Mouse (Mus musculus) cortical plate, adult 2 months (tissue): Measurements from ENCODE around the gene Scg2. TPM values are rescaled to one million over a fixed set of nuclear protein-coding genes. Genes with fewer than 3 reads are reported as not detected.

ENCODE experiments used
- H3K27ac ChIP-seq: fragments of 200-500 bp; 2 replicates; pipeline ENCODE4 v1.5.1; 2012; ENCODE audit warnings: low read length, control low read depth, inconsistent platforms; ENCODE audit not compliant: insufficient read depth
- H3K4me1 ChIP-seq: fragments of 200-500 bp; 2 replicates; pipeline ENCODE4 v1.6.1; 2011; ENCODE audit warnings: low read length; ENCODE audit not compliant: control insufficient read depth, insufficient read depth
- H3K4me3 ChIP-seq: fragments of 200-500 bp; 2 replicates; pipeline ENCODE4 v1.5.1; 2011; ENCODE audit warnings: mild to moderate bottlenecking, low read length, control low read depth; ENCODE audit not compliant: insufficient read depth
- CTCF ChIP-seq: fragments of 200-500 bp; IDR thresholded peaks from 2 replicates; pipeline ENCODE4 v1.5.1; 2011; ENCODE audit warnings: mild to moderate bottlenecking, control low read depth, low read length; ENCODE audit not compliant: insufficient read depth; ENCODE audit errors: extremely low read depth
- POLR2A ChIP-seq: fragments of 200-500 bp; IDR thresholded peaks from 2 replicates; pipeline ENCODE4 v1.6.1; 2011; ENCODE audit warnings: mild to moderate bottlenecking, low read length, control low read depth; ENCODE audit not compliant: insufficient read depth; ENCODE audit errors: extremely low read depth
- polyA plus RNA-seq: library from polyadenylated mRNA; depleted of rRNA; stranded (reverse); fragments of >200 nt; gene quantifications from 2 replicates; pipeline ENCODE4 v1.2.3, GENCODE M21; 2012; rRNA removed

Gene Scg2
- 109 and 124 TPM in 2 replicates for polyA plus RNA-seq

GRCm38 (mm10) chr1:79439609-79440308 lies at the start of gene Scg2:
Scg2 (minus strand) TSS chr1:79440120.
- H3K4me3 ChIP-seq = peak within 1 kb of the TSS; percentile 42
- H3K27ac ChIP-seq = no peak within 1 kb of the TSS
- H3K4me1 ChIP-seq = no peaks in the 10 kb centered on the region
- TF ChIP-seq CTCF = no peak
- TF ChIP-seq POLR2A = peak; percentile 75

- Histone ChIP-seq H3K27ac (no peak overlapping the region), H3K4me3 (no peak overlapping the region), H3K4me1 (no peaks in the 10 kb centered on the region)
- no peak for TF ChIP-seq CTCF
- no peak for TF ChIP-seq POLR2A
Observed at GRCm38 (mm10) chr1:79485546-79485945, 45.6 kb upstream of the Scg2 start.

- no peaks in the 10 kb centered on the region for H3K4me1 ChIP-seq
- no peak overlapping the region for H3K4me3 ChIP-seq
- no peak for TF ChIP-seq CTCF
- no peak for TF ChIP-seq POLR2A
- no peak overlapping the region for H3K27ac ChIP-seq
Observed at GRCm38 (mm10) chr1:79470856-79471255, 30.9 kb upstream of the Scg2 start.

GRCm38 (mm10) chr1:79469871-79470270 lies 30.0 kb upstream of the Scg2 start:
- Histone ChIP-seq H3K4me3 (no peak overlapping the region), H3K4me1 (no peaks in the 10 kb centered on the region), H3K27ac (no peak overlapping the region)
- no peak for TF ChIP-seq CTCF
- no peak for TF ChIP-seq POLR2A

- Histone ChIP-seq H3K4me3 (no peak overlapping the region), H3K4me1 (no peaks in the 10 kb centered on the region), H3K27ac (no peak overlapping the region)
- TF ChIP-seq POLR2A (no peak), CTCF (no peak)
Observed at GRCm38 (mm10) chr1:79466585-79466984, 26.7 kb upstream of the Scg2 start.

- Histone ChIP-seq H3K4me1 (no peaks in the 10 kb centered on the region), H3K27ac (no peak overlapping the region), H3K4me3 (no peak overlapping the region)
- TF ChIP-seq CTCF (no peak), POLR2A (no peak)
Observed at GRCm38 (mm10) chr1:79458558-79458957, 18.6 kb upstream of the Scg2 start.

- TF ChIP-seq POLR2A (no peak), CTCF (no peak)
- no peaks in the 10 kb centered on the region for H3K4me1 ChIP-seq
Observed at GRCm38 (mm10) chr1:79454164-79454563, 14.2 kb upstream of the Scg2 start.

GRCm38 (mm10) chr1:79452339-79452738 lies 12.4 kb upstream of the Scg2 start:
- Histone ChIP-seq H3K4me3 (no peak overlapping the region), H3K27ac (no peak overlapping the region), H3K4me1 (no peaks in the 10 kb centered on the region)
- TF ChIP-seq CTCF (no peak), POLR2A (no peak)

More at GRCm38 (mm10) chr1:79454164-79454563, 14.2 kb upstream of the Scg2 start:
- H3K4me3 ChIP-seq = no peak overlapping the region
- H3K27ac ChIP-seq = no peak overlapping the region

GRCm38 (mm10) chr1:79450343-79451021 lies 10.6 kb upstream of the Scg2 start:
- H3K27ac ChIP-seq = no peak overlapping the region
- TF ChIP-seq POLR2A (peak; percentile 52; the same call in 1 of the 2 replicates), CTCF (no peak)
- H3K4me1 ChIP-seq = no peaks in the 10 kb centered on the region
- peak overlapping the region; percentile 25 for H3K4me3 ChIP-seq

GRCm38 (mm10) chr1:79449943-79450342 lies 10.0 kb upstream of the Scg2 start:
- TF ChIP-seq CTCF (no peak), POLR2A (no peak)
- Histone ChIP-seq H3K27ac (no peak overlapping the region), H3K4me3 (peak overlapping the region; percentile 25), H3K4me1 (no peaks in the 10 kb centered on the region)
